Mouse (Mus musculus) cerebellum, postnatal 14 days (tissue): ENCODE results near the gene Pth2r.
A peak's percentile ranks its signal among the peaks of the same experiment; 100 is the strongest.

Source experiments
- DNase-seq, 2 experiments: peaks; one replicate each; pipeline ENCODE4 v3.0.0; 2021; ENCODE audit warnings: mixed read lengths in 2 of 2

The Pth2r gene

GRCm38 (mm10) chr1:65281756-65282155 is at the start of gene Pth2r:
Pth2r (plus strand) TSS chr1:65282056.
- DNase-seq: no peak

GRCm38 (mm10) chr1:65237712-65238111 is 44.1 kb upstream of the Pth2r start:
- DNase-seq: no peak

GRCm38 (mm10) chr1:65245637-65246036 is 36.2 kb upstream of the Pth2r start:
- DNase-seq: no peak

GRCm38 (mm10) chr1:65280461-65280860 is 1.4 kb upstream of the Pth2r start:
- DNase-seq: no peak

GRCm38 (mm10) chr1:65282766-65283165 is 910 bp downstream of the Pth2r start:
- DNase-seq: peak; percentile 72 to 78

GRCm38 (mm10) chr1:65308476-65308875 is 26.6 kb downstream of the Pth2r start:
- DNase-seq: no peak

GRCm38 (mm10) chr1:65311214-65311933 is 29.5 kb downstream of the Pth2r start:
- DNase-seq: peak; percentile 11 to 37

- peak; percentile 74 to 79 for DNase-seq
Measured at GRCm38 (mm10) chr1:65312118-65312517, 30.3 kb downstream of the Pth2r start.

GRCm38 (mm10) chr1:65312896-65313295 is 31.0 kb downstream of the Pth2r start:
- peak; percentile 45 to 48 for DNase-seq

GRCm38 (mm10) chr1:65314054-65315021 is 32.5 kb downstream of the Pth2r start:
- DNase-seq: peak in 1 of 2 experiments; percentile 11

- DNase-seq: no peak
Measured at GRCm38 (mm10) chr1:65315022-65315407, 33.2 kb downstream of the Pth2r start.

- DNase-seq: no peak
Measured at GRCm38 (mm10) chr1:65334026-65334425, 52.2 kb downstream of the Pth2r start.

- DNase-seq: no peak
Measured at GRCm38 (mm10) chr1:65337768-65338167, 55.9 kb downstream of the Pth2r start.

- DNase-seq: no peak
Measured at GRCm38 (mm10) chr1:65340240-65340639, 58.4 kb downstream of the Pth2r start.

- no peak for DNase-seq
Measured at GRCm38 (mm10) chr1:65352979-65353378, 71.1 kb downstream of the Pth2r start.

GRCm38 (mm10) chr1:65354153-65354552 is 72.3 kb downstream of the Pth2r start:
- DNase-seq: no peak

GRCm38 (mm10) chr1:65388328-65388727 is 106.5 kb downstream of the Pth2r start:
- peak; percentile 63 to 70 for DNase-seq

- DNase-seq: no peak
Measured at GRCm38 (mm10) chr1:65389621-65390020, 107.8 kb downstream of the Pth2r start.

- DNase-seq: no peak
Measured at GRCm38 (mm10) chr1:65407441-65407840, 125.6 kb downstream of the Pth2r start.

GRCm38 (mm10) chr1:65420909-65421308 is 139.1 kb downstream of the Pth2r start:
- no peak for DNase-seq

- no peak for DNase-seq
Measured at GRCm38 (mm10) chr1:65422501-65423010, 140.7 kb downstream of the Pth2r start.
